Mouse (Mus musculus): ENCODE measurements around the gene Gpc3.

GRCm38 (mm10) chrX:52444977-52445376 lies 168.8 kb downstream of the Gpc3 start:
- TF ChIP-seq CTCF (IDR thresholded peaks at IDR 0.05; ENCODE audit: low read depth): no peak
- no peak for TF ChIP-seq EP300 (IDR thresholded peaks at IDR 0.05; ENCODE audit: low read depth)

Measured in liver, embryonic 14.5 days (tissue).